Mouse (Mus musculus) cerebellum, adult 2 months (tissue): ENCODE results near the gene Tmem139.

Experiments used
- CTCF ChIP-seq: fragments of 200-500 bp; IDR thresholded peaks from 2 replicates; pipeline ENCODE4 v1.5.1; 2011; ENCODE audit warnings: low read depth, mild to moderate bottlenecking, control low read depth, low read length, moderate library complexity, borderline replicate concordance; ENCODE audit not compliant: insufficient read depth
- POLR2A ChIP-seq: fragments of 200-500 bp; IDR thresholded peaks from 2 replicates; pipeline ENCODE4 v1.6.1; 2011; ENCODE audit warnings: low read length, control low read depth, borderline replicate concordance; ENCODE audit not compliant: insufficient read depth

- no peak for TF ChIP-seq CTCF
- TF ChIP-seq POLR2A, result no peak
These were observed 9.0 kb downstream of the Tmem139 start for GRCm38 (mm10) chr6:42270817-42271216.
